Mouse (Mus musculus) right cerebral cortex, postnatal 25 days (tissue): ENCODE data around the gene 1700007K13Rik.

Source experiments
- DNase-seq: peaks from one replicate; pipeline ENCODE4 v3.0.0; 2022

1700007K13Rik gene

GRCm38 (mm10) chr2:28414116-28414756 is 51.9 kb downstream of the 1700007K13Rik start:
- no peak for DNase-seq

- peak; percentile 93 for DNase-seq
Measured at GRCm38 (mm10) chr2:28412936-28413335, 53.2 kb downstream of the 1700007K13Rik start.
